Mouse (Mus musculus) neural tube, embryonic 12.5 days (tissue): ENCODE measurements at regions not wholly inside any gene's neighbourhood (a gene's known extent, or its start where the extent isn't known, plus 50 kb on each side); places are given as distances from the start of the nearest gene placed in this dataset.

Experiments used
- ATAC-seq: fragments of 200-750 bp; cut with Nextera tagmentation; 2 replicates; pipeline ENCODE4 v1.8.0; 2017; ENCODE audit warnings: low read depth, mild to moderate bottlenecking, moderate TSS enrichment, moderate library complexity; ENCODE audit not compliant: low FRiP score
- H3K27ac ChIP-seq: fragments of 300-500 bp; sonication (generic); 2 replicates; pipeline ENCODE4 v1.5.1; 2016
- H3K27me3 ChIP-seq: fragments of 300-500 bp; sonication (generic); replicated peaks from 2 replicates; pipeline ENCODE4 v1.6.1; 2016; ENCODE audit warnings: mild to moderate bottlenecking
- H3K36me3 ChIP-seq: fragments of 300-500 bp; sonication (generic); 2 replicates; pipeline ENCODE4 v1.6.1; 2016; ENCODE audit warnings: mild to moderate bottlenecking
- H3K4me1 ChIP-seq: fragments of 300-500 bp; sonication (generic); 2 replicates; pipeline ENCODE4 v1.6.1; 2016
- H3K4me2 ChIP-seq: fragments of 300-500 bp; sonication (generic); replicated peaks from 2 replicates; pipeline ENCODE4 v1.6.1; 2016; ENCODE audit warnings: mild to moderate bottlenecking
- H3K4me3 ChIP-seq: fragments of 300-500 bp; sonication (generic); 2 replicates; pipeline ENCODE4 v1.5.1; 2016
- H3K9ac ChIP-seq: fragments of 300-500 bp; sonication (generic); 2 replicates; pipeline ENCODE4 v1.6.1; 2016; ENCODE audit warnings: mild to moderate bottlenecking
- H3K9me3 ChIP-seq: fragments of 300-500 bp; sonication (generic); 2 replicates; pipeline ENCODE4 v1.6.1; 2016; ENCODE audit warnings: mild to moderate bottlenecking
- WGBS: fragments of 180-500 bp; shearing (Covaris S2); methylation state at CpG from one replicate; pipeline ENCODE4 v1.1.7; 2016; 5-methylcytosine and 5-hydroxymethylcytosine counted together

DNA sequence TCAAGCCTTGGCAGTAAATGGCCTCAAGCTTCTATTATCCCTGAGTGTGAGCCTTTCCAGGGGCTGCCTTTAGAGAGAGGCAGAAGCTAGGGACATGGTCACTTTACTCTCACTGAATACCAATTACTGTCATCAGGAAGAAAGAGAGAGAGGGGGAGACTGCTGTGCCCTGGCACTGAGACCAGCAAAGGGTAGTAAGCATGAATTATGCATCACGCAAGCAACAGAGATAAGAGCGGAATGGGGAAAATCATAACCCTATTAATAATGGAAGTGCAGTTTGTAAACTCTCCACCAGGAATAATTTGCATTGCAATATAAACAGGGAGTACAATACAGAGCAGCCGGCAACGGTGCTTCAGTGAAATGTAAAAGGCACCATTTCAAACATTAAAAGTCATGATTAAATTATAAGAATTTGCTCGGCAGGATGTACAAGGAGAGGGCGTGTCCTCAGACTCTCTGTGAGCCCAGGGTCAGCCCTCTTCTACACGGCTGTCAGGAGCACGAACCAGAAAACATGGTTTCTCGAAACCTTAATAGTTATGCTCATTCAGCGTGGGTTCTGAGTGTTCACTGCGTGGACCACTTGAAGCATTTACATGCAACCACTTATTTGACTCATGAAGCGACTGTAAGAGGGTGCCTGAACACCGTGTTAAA is 175.2 kb downstream of the Gm826 start:
- no peak overlapping the region for H3K4me3 ChIP-seq

DNA sequence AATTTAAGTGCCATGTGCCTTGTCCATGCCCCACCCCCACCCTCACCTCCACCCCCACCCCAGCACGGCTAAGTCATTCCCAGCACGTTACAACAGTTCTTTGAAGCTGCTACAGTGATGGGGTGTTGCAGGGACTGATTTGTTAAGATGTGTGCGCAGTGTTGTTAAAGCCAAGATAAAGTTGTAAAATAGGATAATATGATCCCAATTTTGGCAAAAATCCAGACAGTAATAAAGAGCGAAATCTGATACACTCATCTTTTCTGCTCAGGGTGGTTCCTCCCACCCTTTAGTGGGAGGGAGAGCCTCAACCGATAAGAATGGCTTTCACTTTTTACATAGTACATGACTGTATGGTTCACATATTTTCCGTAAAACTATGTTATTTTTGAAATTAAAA is 180.2 kb downstream of the Gm826 start:
- Histone ChIP-seq H3K4me1 (peaks cover 4% of the 10 kb centered on the region; the same call in 1 of the 2 replicates), H3K27ac (no peak overlapping the region), H3K9me3 (no peaks in the 10 kb centered on the region), H3K4me2 (no peak overlapping the region), H3K27me3 (no peaks in the 10 kb centered on the region), H3K4me3 (no peak overlapping the region), H3K9ac (no peak overlapping the region), H3K36me3 (no peaks in the 10 kb centered on the region)
- ATAC-seq = no peak
- 74% methylated on average over 6 of the region's 6 CpGs for WGBS

More for the DNA sequence above, 175.2 kb downstream of the Gm826 start:
- no peaks in the 10 kb centered on the region for H3K9me3 ChIP-seq
- H3K27me3 ChIP-seq = no peaks in the 10 kb centered on the region
- H3K4me2 ChIP-seq = no peak overlapping the region
- ATAC-seq = no peak
- H3K9ac ChIP-seq = no peak overlapping the region
- no peaks in the 10 kb centered on the region for H3K36me3 ChIP-seq
- H3K27ac ChIP-seq = no peak overlapping the region
- H3K4me1 ChIP-seq = peaks cover 4% of the 10 kb centered on the region; the same call in 1 of the 2 replicates
- 77% methylated on average over 13 of the region's 13 CpGs for WGBS

DNA sequence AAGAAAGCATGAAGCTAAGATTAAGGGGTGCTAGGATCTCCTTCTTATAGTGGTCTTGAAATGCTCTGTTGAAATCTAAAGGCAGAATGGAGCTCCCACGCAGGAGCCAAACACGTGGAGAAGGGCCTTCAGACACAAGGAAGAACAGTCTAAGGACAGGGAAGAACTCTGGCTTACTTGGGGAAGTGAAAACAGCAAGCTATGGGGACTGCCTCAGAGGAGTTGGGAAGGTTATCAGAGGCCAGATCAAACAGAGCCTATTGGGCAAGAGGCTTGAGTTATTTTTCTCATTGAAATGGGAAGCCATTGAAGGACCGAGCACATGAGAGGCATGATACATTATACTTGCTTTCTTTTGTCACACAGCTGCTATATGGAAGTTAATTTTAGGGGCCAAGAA is 181.9 kb downstream of the Gm826 start:
- Histone ChIP-seq H3K27me3 (no peaks in the 10 kb centered on the region), H3K4me2 (no peak overlapping the region), H3K4me3 (no peak overlapping the region), H3K9me3 (no peaks in the 10 kb centered on the region), H3K4me1 (no peaks in the 10 kb centered on the region), H3K27ac (no peak overlapping the region), H3K36me3 (no peaks in the 10 kb centered on the region), H3K9ac (no peak overlapping the region)
- WGBS = 83% methylated on average over 3 of the region's 3 CpGs
- no peak for ATAC-seq

DNA sequence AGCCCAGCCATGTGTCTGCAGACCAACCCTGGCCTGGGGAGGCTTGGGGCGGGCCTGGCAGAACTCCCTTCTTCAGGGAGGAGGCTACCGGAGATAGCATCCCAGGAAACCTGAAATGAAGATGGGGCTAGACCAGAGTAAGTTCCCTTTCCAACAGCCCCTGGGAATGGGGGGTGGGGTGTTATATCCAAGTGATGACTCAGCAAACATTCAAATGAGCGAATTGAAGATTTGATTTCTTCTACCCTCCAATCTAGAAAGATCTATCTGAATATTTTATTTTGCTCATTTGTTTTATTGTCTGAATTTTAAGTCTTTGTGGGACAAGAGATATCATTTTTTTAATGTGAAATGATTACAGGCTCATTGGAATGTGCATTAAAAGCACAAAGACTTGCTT is 185.0 kb downstream of the Gm826 start:
- Histone ChIP-seq H3K27me3 (no peaks in the 10 kb centered on the region), H3K9me3 (no peaks in the 10 kb centered on the region), H3K9ac (no peak overlapping the region), H3K4me2 (no peak overlapping the region), H3K27ac (no peak overlapping the region), H3K4me3 (no peak overlapping the region), H3K36me3 (no peaks in the 10 kb centered on the region), H3K4me1 (no peaks in the 10 kb centered on the region)
- no peak for ATAC-seq
- 92% methylated on average over 3 of the region's 3 CpGs for WGBS

DNA sequence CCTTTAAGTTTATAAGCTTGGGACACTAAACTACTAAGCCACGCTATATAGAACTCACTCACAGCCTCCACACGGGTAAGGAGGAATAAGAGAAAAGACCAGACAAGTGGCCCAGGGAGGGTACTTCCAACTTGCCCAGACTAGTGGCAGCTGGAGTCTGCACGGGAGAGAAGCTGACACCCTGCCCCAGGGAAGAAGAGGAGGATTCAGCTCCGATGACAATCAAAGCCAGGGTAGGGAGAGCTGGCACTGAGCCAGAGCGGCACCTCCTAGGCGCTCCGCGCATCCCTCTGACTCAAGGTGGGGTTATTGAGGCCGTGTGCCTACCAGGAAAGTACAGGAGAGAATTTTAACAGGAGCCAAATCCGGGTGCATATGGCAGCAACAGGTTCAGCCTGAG is 185.4 kb downstream of the Gm826 start:
- Histone ChIP-seq H3K9me3 (no peaks in the 10 kb centered on the region), H3K4me1 (no peaks in the 10 kb centered on the region), H3K9ac (no peak overlapping the region), H3K4me3 (no peak overlapping the region), H3K4me2 (no peak overlapping the region), H3K36me3 (no peaks in the 10 kb centered on the region), H3K27me3 (no peaks in the 10 kb centered on the region), H3K27ac (no peak overlapping the region)
- 73% methylated on average over 10 of the region's 10 CpGs for WGBS
- no peak for ATAC-seq

DNA sequence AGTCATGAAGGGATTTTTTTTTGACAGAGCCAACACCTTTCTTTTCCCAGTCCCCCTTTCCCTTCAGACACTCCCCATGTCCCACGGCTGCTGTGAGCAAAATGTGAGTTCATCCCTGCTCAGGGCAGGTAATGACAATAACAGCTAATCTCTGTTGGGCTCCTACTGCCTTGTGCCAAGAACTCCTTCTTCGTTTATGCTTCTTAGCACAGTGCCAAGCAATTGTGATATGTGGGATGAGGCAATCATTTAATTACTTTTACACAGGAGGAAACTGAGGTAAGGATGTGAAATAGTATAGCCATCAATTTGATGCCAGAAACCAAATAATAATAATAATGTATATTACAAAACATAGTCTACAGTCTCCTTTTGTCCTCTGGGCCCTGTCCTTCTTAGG is 185.9 kb downstream of the Gm826 start:
- H3K27ac ChIP-seq = no peak overlapping the region
- no peak for ATAC-seq

DNA sequence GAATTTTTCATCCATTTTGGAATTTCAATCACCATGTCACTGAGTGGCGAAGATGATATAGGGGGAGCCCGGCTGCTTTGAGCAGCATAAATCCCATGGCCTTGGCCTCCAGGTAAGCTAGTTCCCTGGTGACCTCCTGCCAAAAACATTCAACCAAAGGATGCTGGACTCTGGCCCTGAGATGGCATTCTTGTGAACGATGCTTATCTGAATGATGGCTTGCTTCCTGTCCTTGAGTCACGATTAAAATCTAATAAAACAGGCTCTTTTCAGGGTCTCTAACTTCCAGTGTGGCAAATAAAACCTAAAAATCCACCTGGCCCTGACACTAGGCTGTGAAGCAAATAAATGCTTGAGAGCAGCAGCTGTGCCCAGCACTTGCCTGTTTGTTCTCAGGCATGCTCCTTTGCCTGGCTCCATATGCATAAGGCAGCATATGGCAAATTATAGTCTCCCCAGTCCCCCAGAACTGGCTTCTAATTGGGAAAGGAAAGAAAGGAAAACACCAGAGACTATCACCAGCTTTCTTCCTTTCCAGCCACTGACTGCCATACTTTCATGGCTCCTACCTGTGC is 193.7 kb downstream of the Gm826 start:
- no peak for ATAC-seq
- no peaks in the 10 kb centered on the region for H3K36me3 ChIP-seq
- WGBS = 82% methylated on average over 4 of the region's 4 CpGs
- H3K9ac ChIP-seq = no peak overlapping the region
- no peaks in the 10 kb centered on the region for H3K27me3 ChIP-seq
- H3K27ac ChIP-seq = no peak overlapping the region
- no peak overlapping the region for H3K4me3 ChIP-seq
- no peak overlapping the region for H3K4me2 ChIP-seq
- H3K4me1 ChIP-seq = no peaks in the 10 kb centered on the region
- H3K9me3 ChIP-seq = no peaks in the 10 kb centered on the region

More for the DNA sequence above, 185.9 kb downstream of the Gm826 start:
- Histone ChIP-seq H3K27me3 (no peaks in the 10 kb centered on the region), H3K9me3 (no peaks in the 10 kb centered on the region), H3K9ac (no peak overlapping the region), H3K4me2 (no peak overlapping the region), H3K4me3 (no peak overlapping the region), H3K4me1 (no peaks in the 10 kb centered on the region), H3K36me3 (no peaks in the 10 kb centered on the region)
- WGBS = 89% methylated on average over 2 of the region's 2 CpGs

DNA sequence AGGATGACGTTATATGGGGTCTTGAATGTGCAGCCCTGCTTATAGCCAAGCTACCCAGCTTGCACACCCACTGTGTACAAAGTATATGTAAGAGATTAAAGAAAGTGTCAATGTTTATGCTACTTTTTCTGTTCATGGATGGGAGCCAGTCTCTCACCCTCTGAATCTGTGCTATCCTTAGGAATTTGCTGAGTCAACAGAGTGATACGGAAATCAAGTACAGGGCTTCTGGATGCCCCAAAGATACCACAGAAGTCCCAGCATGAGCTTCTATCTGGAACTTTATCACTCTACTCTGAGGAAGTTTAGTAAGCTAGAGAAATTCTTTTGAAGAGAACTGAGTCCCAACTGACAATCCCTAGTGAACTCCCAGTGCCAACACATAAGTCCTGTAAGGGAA is 195.9 kb downstream of the Gm826 start:
- 81% methylated on average over 2 of the region's 2 CpGs for WGBS
- no peak overlapping the region for H3K9ac ChIP-seq
- no peaks in the 10 kb centered on the region for H3K4me1 ChIP-seq
- H3K9me3 ChIP-seq = no peaks in the 10 kb centered on the region
- no peak overlapping the region for H3K4me2 ChIP-seq
- no peaks in the 10 kb centered on the region for H3K27me3 ChIP-seq
- no peak overlapping the region for H3K4me3 ChIP-seq
- no peak overlapping the region for H3K27ac ChIP-seq
- no peak for ATAC-seq
- H3K36me3 ChIP-seq = no peaks in the 10 kb centered on the region

DNA sequence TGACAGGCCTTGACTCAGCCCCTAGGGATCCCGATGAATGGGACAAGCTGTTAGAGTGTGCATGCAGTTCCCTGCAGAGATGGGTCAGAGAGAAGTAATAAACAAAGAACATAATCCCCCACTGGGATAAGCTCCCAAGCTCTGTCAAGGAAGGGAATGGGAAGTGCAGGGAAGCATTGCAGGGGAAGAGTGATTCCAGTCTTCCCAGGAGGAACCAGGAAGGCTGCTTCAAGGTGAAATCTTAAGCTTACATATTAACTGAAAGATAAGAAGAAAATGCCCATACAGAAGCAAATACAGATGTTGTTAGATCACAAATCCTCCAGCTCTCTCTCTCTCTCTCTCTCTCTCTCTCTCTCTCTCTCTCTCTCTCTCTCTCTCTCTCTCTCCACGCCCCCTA is 202.2 kb downstream of the Gm826 start:
- Histone ChIP-seq H3K9me3 (no peaks in the 10 kb centered on the region), H3K27me3 (no peaks in the 10 kb centered on the region), H3K4me2 (no peak overlapping the region), H3K36me3 (no peaks in the 10 kb centered on the region), H3K4me3 (no peak overlapping the region), H3K4me1 (no peaks in the 10 kb centered on the region), H3K9ac (no peak overlapping the region), H3K27ac (no peak overlapping the region)
- WGBS = 50% methylated on average over 2 of the region's 2 CpGs
- ATAC-seq = no peak

DNA sequence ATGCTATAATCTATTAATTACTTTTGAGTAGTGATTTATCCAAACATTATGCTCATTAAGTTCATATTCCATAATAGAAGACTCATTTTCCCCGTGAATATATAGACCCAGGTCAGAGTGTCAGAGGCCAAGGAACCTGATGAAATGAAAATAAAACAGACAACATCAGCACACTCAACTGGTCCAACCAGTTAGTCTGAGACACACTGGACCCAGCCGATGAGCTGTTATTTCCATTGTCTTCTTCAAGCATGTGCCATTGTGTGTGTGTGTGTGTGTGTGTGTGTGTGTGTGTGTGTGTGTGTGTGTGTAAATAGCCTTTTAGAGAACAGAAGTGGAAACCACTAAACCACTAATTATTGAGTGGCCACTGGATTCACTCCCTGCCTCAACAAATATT is 202.6 kb downstream of the Gm826 start:
- ATAC-seq = no peak
- H3K4me3 ChIP-seq = no peak overlapping the region
- no peaks in the 10 kb centered on the region for H3K9me3 ChIP-seq
- H3K27me3 ChIP-seq = no peaks in the 10 kb centered on the region
- no peak overlapping the region for H3K4me2 ChIP-seq
- no peak overlapping the region for H3K27ac ChIP-seq
- H3K36me3 ChIP-seq = no peaks in the 10 kb centered on the region
- no peak overlapping the region for H3K9ac ChIP-seq
- H3K4me1 ChIP-seq = no peaks in the 10 kb centered on the region
- 73% methylated on average over 2 of the region's 2 CpGs for WGBS

DNA sequence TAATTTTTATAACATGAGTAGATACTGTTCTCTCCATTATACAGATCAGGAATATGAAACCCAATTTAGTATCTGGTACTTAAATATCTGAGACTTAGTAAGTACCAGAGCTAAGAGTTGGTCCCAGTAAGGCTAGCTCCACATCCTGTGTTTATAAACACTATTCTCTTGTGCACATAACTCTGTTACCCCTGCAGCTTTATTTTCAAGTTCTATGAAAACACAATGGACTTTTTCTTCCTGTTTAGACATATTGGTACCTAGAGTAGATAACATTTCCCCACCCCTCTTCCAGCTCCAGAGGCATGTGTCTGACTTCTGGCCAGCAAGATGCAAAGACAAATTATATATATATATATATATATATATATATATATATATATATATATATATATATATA is 216.8 kb downstream of the Gm826 start:
- H3K27me3 ChIP-seq = no peaks in the 10 kb centered on the region
- no peaks in the 10 kb centered on the region for H3K9me3 ChIP-seq
- no peak for ATAC-seq
- H3K36me3 ChIP-seq = no peaks in the 10 kb centered on the region
- H3K9ac ChIP-seq = no peak overlapping the region
- no peak overlapping the region for H3K4me2 ChIP-seq
- no peaks in the 10 kb centered on the region for H3K4me1 ChIP-seq
- no peak overlapping the region for H3K4me3 ChIP-seq
- no peak overlapping the region for H3K27ac ChIP-seq

DNA sequence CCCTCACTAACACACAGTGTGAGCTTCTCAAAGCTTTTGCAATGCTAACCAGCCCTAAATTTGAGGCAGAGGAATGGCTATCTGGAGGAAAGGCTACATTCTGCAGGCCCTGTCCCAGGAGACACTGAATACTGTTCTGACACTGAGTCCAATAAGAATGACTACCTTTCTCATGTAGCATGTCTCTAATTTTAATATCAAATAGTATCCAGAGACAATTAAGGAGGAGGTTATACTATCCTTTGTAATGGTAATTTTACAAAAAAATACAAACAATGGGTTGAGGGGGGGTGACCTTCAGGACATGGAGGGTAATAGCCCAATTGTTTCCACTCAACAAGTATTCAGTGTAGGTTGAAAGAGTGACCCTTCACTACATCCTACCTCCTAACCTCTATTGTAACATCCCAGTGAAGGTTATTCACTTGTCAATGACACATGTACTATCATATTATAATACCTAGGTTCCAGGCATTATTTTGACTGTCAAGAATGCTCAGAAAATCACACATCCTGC is 222.7 kb downstream of the Gm826 start:
- ATAC-seq = no peak
- Histone ChIP-seq H3K9me3 (no peaks in the 10 kb centered on the region), H3K4me2 (no peak overlapping the region), H3K9ac (no peak overlapping the region), H3K36me3 (no peaks in the 10 kb centered on the region), H3K4me1 (no peaks in the 10 kb centered on the region), H3K27me3 (no peaks in the 10 kb centered on the region), H3K4me3 (no peak overlapping the region), H3K27ac (no peak overlapping the region)

DNA sequence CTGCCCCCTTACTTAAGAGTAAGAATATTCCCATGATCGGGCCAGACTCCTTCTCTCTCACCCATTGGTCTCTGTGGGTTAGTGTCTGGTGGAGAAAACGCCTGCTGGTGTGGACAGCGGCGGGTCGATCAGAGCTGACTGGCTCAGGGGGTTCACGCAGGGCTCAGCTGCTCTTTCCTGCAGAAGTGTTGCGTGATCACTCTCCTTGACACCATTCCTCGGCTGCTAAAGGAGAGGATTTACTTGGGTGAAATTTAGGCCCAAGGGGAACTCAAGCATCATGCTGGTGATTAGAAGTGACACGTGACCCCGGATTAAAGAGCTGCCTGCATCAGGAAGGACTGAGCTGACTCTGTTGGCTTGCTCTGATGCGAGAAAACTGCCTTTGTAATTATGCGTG is 240.9 kb downstream of the Gm826 start:
- Histone ChIP-seq H3K36me3 (no peaks in the 10 kb centered on the region), H3K4me3 (no peak overlapping the region), H3K27me3 (no peaks in the 10 kb centered on the region), H3K9ac (no peak overlapping the region), H3K27ac (no peak overlapping the region), H3K4me2 (no peak overlapping the region), H3K4me1 (no peaks in the 10 kb centered on the region), H3K9me3 (no peaks in the 10 kb centered on the region)
- 46% methylated on average over 12 of the region's 12 CpGs for WGBS
- no peak for ATAC-seq
